ENCODE assay signal across 9 mouse cellular contexts in the genomic region with DNA sequence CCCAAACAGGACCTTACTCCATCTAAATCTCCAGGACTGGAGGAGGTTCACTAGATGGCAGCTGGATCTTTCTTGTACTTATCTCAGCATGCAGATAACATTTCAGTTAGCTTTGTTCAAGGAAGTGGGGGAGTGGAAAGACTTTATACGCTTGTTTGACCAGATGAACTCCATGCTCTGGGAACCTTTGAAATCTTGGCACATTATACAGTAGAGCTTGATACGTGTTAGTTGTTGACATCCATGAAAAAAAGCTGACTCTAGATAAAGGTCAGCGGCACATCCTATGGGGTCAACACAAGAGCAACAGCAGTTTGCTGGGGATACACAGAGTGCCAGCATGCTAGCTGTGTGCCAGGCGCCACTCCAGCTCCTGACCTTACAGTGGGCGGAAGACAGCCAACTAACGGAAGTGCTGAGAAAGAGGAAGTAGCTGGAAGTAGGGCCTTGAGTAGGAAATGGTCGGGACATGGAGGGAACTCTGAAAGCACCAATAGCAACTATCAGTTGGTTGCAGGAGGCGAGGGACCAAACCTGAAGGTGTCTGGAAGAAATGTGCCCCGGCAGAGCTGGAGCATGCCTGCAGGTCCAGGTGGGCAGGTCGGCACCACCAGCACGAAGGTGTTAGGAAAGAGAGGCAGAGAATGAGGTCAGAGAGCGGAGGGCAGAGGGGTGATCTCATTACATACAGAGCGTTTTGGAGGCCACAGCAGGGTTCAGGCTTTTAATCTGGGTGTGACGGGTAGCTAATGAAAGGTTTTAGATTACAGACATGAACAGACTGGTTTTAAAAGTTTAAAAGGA. TPM values are rescaled to one million over a fixed set of nuclear protein-coding genes. Genes with fewer than 3 reads are reported as not detected.
DNase-seq lines count a peak whose midpoint lies in the region; ATAC-seq and TF ChIP-seq lines count a peak whose summit lies in the region.
"Had no signal": no experiment of that assay in that cellular context is flagged by ENCODE, and none has a peak within 500 bp of the region (broad histone marks: within the 10 kb centered on the region; RNA-seq: fewer than 3 reads in every experiment).

No protein-coding gene starts in this region.

- H3K9ac ChIP-seq in liver, adult 2 months (ENCODE audit: low read depth, low read length), result peak overlapping the region; percentile 23; the same call in 1 of the 2 replicates
- H3K9ac ChIP-seq in forebrain, embryonic 14.5 days (ENCODE audit: low read length), result no peak overlapping the region
- H3K9ac ChIP-seq: limb, embryonic 12.5 days had no signal

- 38% methylated on average over 14 of the region's 14 CpGs for WGBS in liver, adult 2 months
- WGBS in forebrain, embryonic 14.5 days, result 67% methylated on average over 14 of the region's 14 CpGs

- no peaks in the 10 kb centered on the region for H3K9me3 ChIP-seq in forebrain, embryonic 14.5 days (replicated peaks; ENCODE audit: control insufficient read depth, low read length)
- H3K9me3 ChIP-seq: limb, embryonic 12.5 days had no signal

- H3K27ac ChIP-seq in liver, adult 2 months (replicated peaks; ENCODE audit: insufficient read depth, low read depth, low read length), result peak overlapping the region; percentile 70
- no peak overlapping the region for H3K27ac ChIP-seq in forebrain, embryonic 14.5 days (ENCODE audit: low read depth, low read length)
- H3K27ac ChIP-seq: limb, embryonic 12.5 days had no signal

- no peaks in the 10 kb centered on the region for H3K79me2 ChIP-seq in liver, adult 2 months (ENCODE audit: control insufficient read depth, insufficient read depth, low read length)

- TF ChIP-seq POLR2A in liver, adult 2 months (IDR thresholded peaks at IDR 0.05; ENCODE audit: extremely low read depth, insufficient read depth, low read length), result no peak

- ATAC-seq in erythroid progenitor cell, adult 5-6 weeks (replicated peaks; ENCODE audit: low FRiP score, poor library complexity, severe bottlenecking), result peak; percentile 51
- ATAC-seq in monocyte, adult 5-6 weeks (replicated peaks; ENCODE audit: insufficient number of reproducible peaks, low FRiP score, low TSS enrichment, poor library complexity, severe bottlenecking), result peak; percentile 82
- no peak for ATAC-seq in forebrain, embryonic 14.5 days
- no peak for ATAC-seq in inflammation-experienced regulatory T-cells, adult 6 months

- peak overlapping the region; percentile 31; the same call in 1 of the 2 replicates for H3K4me3 ChIP-seq in liver, adult 2 months (ENCODE audit: insufficient read depth, low read depth, low read length)
- H3K4me3 ChIP-seq in forebrain, embryonic 14.5 days (ENCODE audit: low read depth, low read length), result no peak overlapping the region
- H3K4me3 ChIP-seq: limb, embryonic 12.5 days had no signal

- H3K27me3 ChIP-seq in liver, adult 2 months (ENCODE audit: control insufficient read depth, insufficient read depth, low read length), result no peaks in the 10 kb centered on the region
- H3K27me3 ChIP-seq in forebrain, embryonic 14.5 days (replicated peaks; ENCODE audit: control insufficient read depth, insufficient read depth, low read length), result no peaks in the 10 kb centered on the region
- H3K27me3 ChIP-seq: limb, embryonic 12.5 days had no signal

- H3K4me2 ChIP-seq in forebrain, embryonic 14.5 days (ENCODE audit: low read length), result no peak overlapping the region
- H3K4me2 ChIP-seq: limb, embryonic 12.5 days had no signal

- H3K4me1 ChIP-seq in liver, adult 2 months (ENCODE audit: control insufficient read depth, insufficient read depth, low read length), result peaks cover 3% of the 10 kb centered on the region; the same call in 1 of the 2 replicates
- H3K4me1 ChIP-seq in forebrain, embryonic 14.5 days (ENCODE audit: control insufficient read depth, insufficient read depth, low read length), result no peaks in the 10 kb centered on the region

- DNase-seq in liver, adult 2 months (ENCODE audit: extremely low read depth, low read depth, low spot score), result peak; percentile 74
- no peak for DNase-seq in liver
- DNase-seq in kidney, adult 9 months, result peak; percentile 60
- DNase-seq in forebrain, embryonic 14.5 days (ENCODE audit: low spot score), result no peak
- DNase-seq: cerebellum, adult 8-10 months had no signal

- H3K36me3 ChIP-seq in liver, adult 2 months (ENCODE audit: control insufficient read depth, insufficient read depth, low read length), result no peaks in the 10 kb centered on the region; the same call in 1 of the 2 replicates
- no peaks in the 10 kb centered on the region for H3K36me3 ChIP-seq in forebrain, embryonic 14.5 days (ENCODE audit: control insufficient read depth, insufficient read depth, low read length)
- H3K36me3 ChIP-seq: limb, embryonic 12.5 days had no signal

- no peak for TF ChIP-seq CTCF in liver, adult 2 months (IDR thresholded peaks at IDR 0.05; ENCODE audit: low read depth, low read length)

RNA-seq across cellular contexts. Expression of a gene that starts 11.4 kb away (rescaled TPM):
- 33.0 and 46.4 TPM in 2 replicates for total RNA-seq in liver, adult 2 months (2014; rRNA removed)
- polyA plus RNA-seq in liver, adult 2 months (2012; rRNA removed), result 27.0 and 34.9 TPM in 2 replicates
- total RNA-seq in erythroid progenitor cell, adult 5-6 weeks (2015; ENCODE audit: low replicate concordance), result 5.4 and 6.8 TPM in 2 replicates
- total RNA-seq in erythroid progenitor cell, adult 5-6 weeks (2017; ENCODE audit: low replicate concordance), result 3.6 and 5.5 TPM in 2 replicates
- 5.0 to 8.0 TPM (median 5.3 TPM) in 3 replicates for total RNA-seq in monocyte, adult 5-6 weeks (2017)
- 9.0 and 9.9 TPM in 2 replicates for polyA plus RNA-seq in forebrain, embryonic 14.5 days (2014; fragmentation: Nextera tagmentation; extraction: Ambion mirVana)
- 10 to 100 TPM; 14.0 to 26.1 (median 18.7) TPM for polyA plus RNA-seq in inflammation-experienced regulatory T-cells, adult 6 months (2017; shearing (Covaris generic))

RNA-seq across cellular contexts. Expression of a gene that starts 36.9 kb away (rescaled TPM):
- 4.8 and 6.0 TPM in 2 replicates for total RNA-seq in liver, adult 2 months (2014; rRNA removed)
- 2.1 and 2.5 TPM in 2 replicates for polyA plus RNA-seq in liver, adult 2 months (2012; rRNA removed)
- total RNA-seq in erythroid progenitor cell, adult 5-6 weeks (2015; ENCODE audit: low replicate concordance), result not detected in 2 replicates
- total RNA-seq in erythroid progenitor cell, adult 5-6 weeks (2017; ENCODE audit: low replicate concordance), result 0.64 TPM in 1 of 2 replicates, not detected in the other
- 2.7 to 9.5 TPM (median 3.3 TPM) in 3 replicates for total RNA-seq in monocyte, adult 5-6 weeks (2017)
- polyA plus RNA-seq in forebrain, embryonic 14.5 days (2014; fragmentation: Nextera tagmentation; extraction: Ambion mirVana), result 15.4 and 16.7 TPM in 2 replicates
- polyA plus RNA-seq in inflammation-experienced regulatory T-cells, adult 6 months (2017; shearing (Covaris generic)), result 1 to 10 TPM; 2.0 to 4.1 (median 3.8) TPM

Comparison
In these comparisons a context has a peak if more than half of its experiments do, and no peak if none do; other contexts are left out.
1. DNase-seq: peak in liver, adult 2 months (single experiment) and kidney, adult 9 months (single experiment); none in liver (single experiment) and forebrain, embryonic 14.5 days (single experiment).
2. ATAC-seq: peak in erythroid progenitor cell, adult 5-6 weeks (single experiment) and monocyte, adult 5-6 weeks (single experiment); none in forebrain, embryonic 14.5 days (single experiment) and inflammation-experienced regulatory T-cells, adult 6 months (single experiment).